13 mouse cellular contexts compared by ENCODE assay signal in genomic region chr5:107195751-107196395, GRCm38 (mm10).
DNase-seq lines count a peak whose midpoint lies in the region; TF ChIP-seq lines count a peak whose summit lies in the region.
"Had no signal": no experiment of that assay in that cellular context is flagged by ENCODE, and none has a peak within 500 bp of the region (broad histone marks: within the 10 kb centered on the region; RNA-seq: fewer than 3 reads in every experiment).

No protein-coding gene starts in this region.

- H3K36me3 ChIP-seq in kidney, adult 2 months (ENCODE audit: control insufficient read depth, insufficient read depth, low read length): no peaks in the 10 kb centered on the region
- H3K36me3 ChIP-seq: G1E had no signal

- peaks cover 8% of the 10 kb centered on the region; the same call in 1 of the 2 replicates for H3K4me1 ChIP-seq in kidney, adult 2 months (ENCODE audit: control insufficient read depth, insufficient read depth, low read length)

- TF ChIP-seq POLR2A in kidney, adult 2 months (IDR thresholded peaks at IDR 0.05; ENCODE audit: low read depth, low read length): no peak

- no peak overlapping the region for H3K4me3 ChIP-seq in kidney, adult 2 months (ENCODE audit: insufficient read depth, low read depth, low read length)

- peak; percentile 35 to 45 for DNase-seq in kidney, postnatal 4 days
- no peak for DNase-seq in kidney, adult 2 months
- peak; percentile 54 for DNase-seq in embryo, embryonic 9.5 days (ENCODE audit: extremely low spot score)
- peak; percentile 84 for DNase-seq in fibroblast of lung, adult 2 months (ENCODE audit: low read depth)
- peak; percentile 50 for DNase-seq in lung, postnatal 36 days
- no peak for DNase-seq in urinary bladder, postnatal 36 days (ENCODE audit: low spot score in 2 of 2)
- DNase-seq in left cerebral cortex, postnatal 4 days: no peak
- DNase-seq in spleen, postnatal 36 days (ENCODE audit: low spot score in 2 of 2): no peak
- DNase-seq: cerebellum, adult 11-12 months; kidney, adult 8-10 months; liver; midbrain, embryonic 14.5 days had no signal

- no peaks in the 10 kb centered on the region for H3K27me3 ChIP-seq in kidney, adult 2 months (replicated peaks; ENCODE audit: control insufficient read depth, insufficient read depth, low read length)

- no peak overlapping the region for H3K27ac ChIP-seq in kidney, adult 2 months (ENCODE audit: insufficient read depth, low read depth, low read length)

- 46% methylated on average over 12 of the region's 12 CpGs for WGBS in kidney, adult 2 months

- intact Hi-C loops in left cerebral cortex, postnatal 4 days (cut with DNase I): no loop called here

- TF ChIP-seq CTCF in kidney, adult 2 months (conservative IDR thresholded peaks at IDR 0.05; ENCODE audit: insufficient read depth, insufficient read length, low read depth, low read length): no peak

Comparison
In these comparisons a context has a peak if more than half of its experiments do, and no peak if none do; other contexts are left out.
1. DNase-seq: peak in kidney, postnatal 4 days (2 of 2), embryo, embryonic 9.5 days (single experiment), fibroblast of lung, adult 2 months (single experiment) and lung, postnatal 36 days (single experiment); none in kidney, adult 2 months (single experiment), urinary bladder, postnatal 36 days (0 of 2), left cerebral cortex, postnatal 4 days (single experiment) and spleen, postnatal 36 days (0 of 2).